Mouse (Mus musculus): ENCODE results near the gene Tgm2. TPM values are rescaled to one million over a fixed set of nuclear protein-coding genes. Genes with fewer than 3 reads are reported as not detected.

Gene Tgm2
- polyA plus RNA-seq, 1 experiment from 2014 or later = 160 TPM

DNA sequence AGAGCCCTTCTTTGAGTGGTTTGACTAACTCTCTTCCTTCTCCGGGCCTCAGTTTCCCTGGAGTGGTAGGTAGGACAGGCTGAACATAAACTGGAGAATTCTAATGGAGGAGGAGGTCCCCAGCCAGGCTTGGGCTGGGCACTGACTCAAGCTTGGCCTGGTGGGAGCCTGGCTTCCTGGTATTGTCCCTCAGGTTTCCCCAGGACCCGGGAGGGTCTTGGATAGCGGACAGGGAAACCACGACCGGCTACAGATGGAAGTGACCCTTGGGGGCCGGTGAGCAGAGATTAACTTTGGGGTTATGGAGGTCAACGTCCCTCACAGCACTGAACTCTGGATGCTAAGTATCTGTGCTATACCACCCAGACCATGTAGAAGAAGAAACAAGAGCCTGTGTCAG is 5.0 kb downstream of the Tgm2 start:
- Histone ChIP-seq H3K9me3 (ENCODE audit: control insufficient read depth, low read length) (no peaks in the 10 kb centered on the region), H3K27ac (replicated peaks in 1 of 2; ENCODE audit: control insufficient read depth in 1 of 2, insufficient read depth in 1 of 2, low read depth in 2 of 2, low read length in 2 of 2) (peak overlapping the region; percentile 81 to 99), H3K9ac (ENCODE audit: low read length) (peak overlapping the region; percentile 66), H3K4me2 (ENCODE audit: low read length) (peak overlapping the region; percentile 27), H3K4me1 (ENCODE audit: control insufficient read depth in 2 of 2, insufficient read depth in 2 of 2, low read length in 2 of 2) (peaks cover 56 to 79% of the 10 kb centered on the region in 2 experiments), H3K4me3 (ENCODE audit: control insufficient read depth in 1 of 2, insufficient read depth in 1 of 2, low read depth in 1 of 2, low read length in 2 of 2) (no peak overlapping the region), H3K36me3 (ENCODE audit: control insufficient read depth, insufficient read depth, low read length) (peaks cover 59% of the 10 kb centered on the region), H3K27me3 (ENCODE audit: control insufficient read depth, insufficient read depth, low read length) (no peaks in the 10 kb centered on the region)
- WGBS = 54% methylated on average over 7 of the region's 7 CpGs
- no peak for ATAC-seq (ENCODE audit: insufficient number of reproducible peaks, insufficient read depth, low FRiP score, low read depth)

DNA sequence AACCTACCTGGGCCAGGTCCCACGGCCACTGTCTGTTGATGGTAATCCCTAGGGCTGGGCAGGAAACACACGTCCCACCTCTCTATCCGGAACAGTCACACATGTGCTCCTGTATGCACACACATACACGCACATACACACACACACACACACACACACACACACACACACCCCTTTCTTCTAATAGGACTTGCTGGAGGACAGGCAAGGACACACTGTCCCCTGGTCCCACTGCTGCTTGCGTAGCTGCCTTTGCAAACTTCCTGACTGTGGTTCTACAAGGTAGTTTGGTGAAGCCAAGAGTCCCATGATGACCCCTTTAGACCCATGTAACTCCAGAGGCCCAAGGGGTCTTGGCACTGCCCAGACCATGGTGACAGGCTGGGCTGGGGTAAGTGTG is 5.6 kb downstream of the Tgm2 start:
- Histone ChIP-seq H3K9ac (ENCODE audit: low read length) (peak overlapping the region; percentile 66), H3K4me1 (ENCODE audit: control insufficient read depth in 2 of 2, insufficient read depth in 2 of 2, low read length in 2 of 2) (peaks cover 58 to 82% of the 10 kb centered on the region in 2 experiments), H3K9me3 (ENCODE audit: control insufficient read depth, low read length) (no peaks in the 10 kb centered on the region), H3K27me3 (ENCODE audit: control insufficient read depth, insufficient read depth, low read length) (no peaks in the 10 kb centered on the region), H3K27ac (replicated peaks in 1 of 2; ENCODE audit: control insufficient read depth in 1 of 2, insufficient read depth in 1 of 2, low read depth in 2 of 2, low read length in 2 of 2) (peak overlapping the region; percentile 81 to 99), H3K36me3 (ENCODE audit: control insufficient read depth, insufficient read depth, low read length) (peaks cover 65% of the 10 kb centered on the region), H3K4me3 (ENCODE audit: control insufficient read depth in 1 of 2, insufficient read depth in 1 of 2, low read depth in 1 of 2, low read length in 2 of 2) (no peak overlapping the region), H3K4me2 (ENCODE audit: low read length) (peak overlapping the region; percentile 27)
- ATAC-seq (ENCODE audit: insufficient number of reproducible peaks, insufficient read depth, low FRiP score, low read depth) = no peak
- 39% methylated on average over 5 of the region's 5 CpGs for WGBS

DNA sequence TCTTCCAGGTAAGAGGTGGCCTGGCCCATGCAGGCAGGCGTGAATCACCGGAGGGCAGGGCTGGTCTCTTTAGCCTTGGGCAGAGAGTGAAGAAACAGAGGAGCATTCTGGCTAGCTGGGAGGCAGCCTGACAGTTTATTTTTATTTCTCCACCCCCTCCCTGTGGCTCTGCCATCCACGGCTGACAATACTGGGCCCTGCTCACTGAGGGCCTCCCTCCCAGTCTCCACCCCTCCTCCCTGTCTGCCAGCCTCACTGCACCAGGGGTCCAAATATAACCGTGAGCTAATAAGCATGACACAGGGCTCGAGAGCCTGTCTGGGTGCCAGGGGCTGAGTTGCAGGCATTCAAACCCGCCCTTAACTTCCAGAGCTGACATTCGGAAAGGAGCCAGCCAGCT is 6.6 kb downstream of the Tgm2 start:
- Histone ChIP-seq H3K9me3 (ENCODE audit: control insufficient read depth, low read length) (no peaks in the 10 kb centered on the region), H3K4me2 (ENCODE audit: low read length) (peak overlapping the region; percentile 52), H3K36me3 (ENCODE audit: control insufficient read depth, insufficient read depth, low read length) (peaks cover 75% of the 10 kb centered on the region), H3K27ac (replicated peaks in 1 of 2; ENCODE audit: control insufficient read depth in 1 of 2, insufficient read depth in 1 of 2, low read depth in 2 of 2, low read length in 2 of 2) (peak overlapping the region; percentile 97 to 99), H3K4me1 (ENCODE audit: control insufficient read depth in 2 of 2, insufficient read depth in 2 of 2, low read length in 2 of 2) (peaks cover 55 to 74% of the 10 kb centered on the region in 2 experiments), H3K4me3 (ENCODE audit: control insufficient read depth in 1 of 2, insufficient read depth in 1 of 2, low read depth in 1 of 2, low read length in 2 of 2) (no peak overlapping the region), H3K9ac (ENCODE audit: low read length) (peak overlapping the region; percentile 74), H3K27me3 (ENCODE audit: control insufficient read depth, insufficient read depth, low read length) (no peaks in the 10 kb centered on the region)
- ATAC-seq (ENCODE audit: insufficient number of reproducible peaks, insufficient read depth, low FRiP score, low read depth) = peak; percentile 85
- WGBS = 18% methylated on average over 7 of the region's 7 CpGs

DNA sequence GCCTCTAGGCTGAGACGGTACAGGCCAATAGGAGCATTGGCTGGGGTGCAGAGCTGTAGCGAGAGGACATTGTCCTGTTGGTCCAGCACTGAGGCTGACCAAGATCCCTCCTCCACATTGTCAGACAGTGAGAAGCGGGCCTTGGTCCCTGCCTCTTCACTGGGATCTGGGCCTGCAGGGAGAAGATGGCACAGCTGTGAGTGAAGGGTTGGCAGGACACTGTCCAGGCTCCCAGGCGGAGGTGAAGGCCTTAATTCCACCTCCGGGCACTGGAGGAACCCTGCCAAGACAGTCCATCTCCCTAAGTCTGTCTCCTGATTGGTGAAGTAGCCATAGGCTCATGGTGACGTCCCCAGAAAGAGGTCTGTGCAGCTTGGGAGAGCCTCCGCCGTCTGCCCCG is 7.5 kb downstream of the Tgm2 start:
- no peaks in the 10 kb centered on the region for H3K9me3 ChIP-seq (ENCODE audit: control insufficient read depth, low read length)
- peak overlapping the region; percentile 52; the same call in 1 of the 2 replicates for H3K4me2 ChIP-seq (ENCODE audit: low read length)
- no peak overlapping the region for H3K4me3 ChIP-seq (ENCODE audit: control insufficient read depth in 1 of 2, insufficient read depth in 1 of 2, low read depth in 1 of 2, low read length in 2 of 2)
- ATAC-seq (ENCODE audit: insufficient number of reproducible peaks, insufficient read depth, low FRiP score, low read depth) = no peak
- peak overlapping the region; percentile 97 to 99 for H3K27ac ChIP-seq (replicated peaks in 1 of 2; ENCODE audit: control insufficient read depth in 1 of 2, insufficient read depth in 1 of 2, low read depth in 2 of 2, low read length in 2 of 2)
- H3K9ac ChIP-seq (ENCODE audit: low read length) = peak overlapping the region; percentile 74
- H3K27me3 ChIP-seq (ENCODE audit: control insufficient read depth, insufficient read depth, low read length) = no peaks in the 10 kb centered on the region
- peaks cover 84% of the 10 kb centered on the region for H3K36me3 ChIP-seq (ENCODE audit: control insufficient read depth, insufficient read depth, low read length)
- peaks cover 52 to 70% of the 10 kb centered on the region in 2 experiments for H3K4me1 ChIP-seq (ENCODE audit: control insufficient read depth in 2 of 2, insufficient read depth in 2 of 2, low read length in 2 of 2)
- 77% methylated on average over 9 of the region's 9 CpGs for WGBS

DNA sequence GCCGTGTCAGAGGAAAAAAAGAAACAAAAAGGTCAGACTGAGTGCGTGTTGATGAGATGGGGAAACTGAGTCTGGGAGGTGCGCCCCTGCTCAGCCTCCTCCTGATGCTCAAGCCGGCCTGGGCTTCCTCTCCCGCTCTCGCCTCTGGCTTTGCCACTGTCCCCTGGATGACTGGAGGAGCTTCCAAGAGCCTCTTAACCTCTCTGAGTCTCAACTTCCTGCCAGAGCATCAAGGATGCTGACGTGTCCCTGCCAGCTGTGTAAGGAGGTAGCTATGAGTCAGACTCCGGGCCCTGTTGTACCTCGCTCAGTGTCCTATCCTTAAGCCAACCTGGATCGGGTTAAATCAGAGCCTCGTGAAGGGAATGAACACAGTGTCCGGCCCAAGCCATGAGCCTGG is 8.5 kb downstream of the Tgm2 start:
- no peaks in the 10 kb centered on the region for H3K9me3 ChIP-seq (ENCODE audit: control insufficient read depth, low read length)
- H3K36me3 ChIP-seq (ENCODE audit: control insufficient read depth, insufficient read depth, low read length) = peaks cover 90% of the 10 kb centered on the region
- 80% methylated on average over 12 of the region's 12 CpGs for WGBS
- H3K4me3 ChIP-seq (ENCODE audit: control insufficient read depth in 1 of 2, insufficient read depth in 1 of 2, low read depth in 1 of 2, low read length in 2 of 2) = no peak overlapping the region
- no peaks in the 10 kb centered on the region for H3K27me3 ChIP-seq (ENCODE audit: control insufficient read depth, insufficient read depth, low read length)
- H3K9ac ChIP-seq (ENCODE audit: low read length) = no peak overlapping the region
- H3K27ac ChIP-seq (replicated peaks in 1 of 2; ENCODE audit: control insufficient read depth in 1 of 2, insufficient read depth in 1 of 2, low read depth in 2 of 2, low read length in 2 of 2) = no peak overlapping the region
- no peak for ATAC-seq (ENCODE audit: insufficient number of reproducible peaks, insufficient read depth, low FRiP score, low read depth)
- H3K4me2 ChIP-seq (ENCODE audit: low read length) = no peak overlapping the region
- H3K4me1 ChIP-seq (ENCODE audit: control insufficient read depth in 2 of 2, insufficient read depth in 2 of 2, low read length in 2 of 2) = peaks cover 45 to 60% of the 10 kb centered on the region in 2 experiments

DNA sequence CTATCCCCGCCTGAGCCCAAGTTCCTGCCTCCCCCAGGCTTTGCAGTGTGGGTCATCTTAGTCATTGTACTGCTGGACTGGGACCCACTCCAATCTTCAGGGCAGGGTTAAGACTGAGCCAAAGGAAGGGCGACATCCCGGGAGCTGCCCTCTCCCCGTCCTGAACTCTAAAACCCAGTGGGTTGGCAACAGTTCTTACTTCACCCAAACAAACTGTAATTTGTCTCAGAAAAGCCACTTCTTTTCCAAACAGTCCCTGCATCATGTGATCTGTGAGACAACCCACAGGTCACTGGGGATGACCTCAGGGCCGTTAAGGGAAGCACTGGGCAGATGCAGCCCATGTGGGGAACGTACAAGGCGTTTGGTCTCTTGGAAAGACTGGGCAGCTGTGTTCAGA is 10.0 kb downstream of the Tgm2 start:
- peak overlapping the region in 1 of 2 experiments; percentile 26; a peak in 1 of 4 replicates for H3K27ac ChIP-seq (replicated peaks in 1 of 2; ENCODE audit: control insufficient read depth in 1 of 2, insufficient read depth in 1 of 2, low read depth in 2 of 2, low read length in 2 of 2)

DNA sequence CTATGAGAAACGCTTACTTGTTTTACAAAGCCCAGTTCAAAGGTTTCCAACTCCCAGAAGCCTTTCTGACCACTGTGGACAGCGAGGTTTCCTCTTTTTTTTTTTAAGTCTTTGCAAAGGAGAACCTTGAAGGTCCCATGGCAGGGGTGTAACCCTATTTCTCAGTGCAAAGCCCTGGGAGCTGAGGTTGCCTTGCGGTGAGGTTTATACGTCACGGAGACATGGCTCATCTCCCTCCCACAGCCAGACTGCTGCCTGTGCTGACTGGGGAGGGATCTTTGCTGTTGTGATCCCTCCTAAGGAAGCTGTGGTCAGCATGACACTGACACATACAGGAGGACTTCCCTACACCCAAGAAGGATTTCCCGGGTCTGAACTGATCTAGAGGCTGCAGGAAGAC is 13.2 kb downstream of the Tgm2 start:
- Histone ChIP-seq H3K9me3 (ENCODE audit: control insufficient read depth, low read length) (no peaks in the 10 kb centered on the region), H3K9ac (ENCODE audit: low read length) (no peak overlapping the region), H3K36me3 (ENCODE audit: control insufficient read depth, insufficient read depth, low read length) (peaks cover 97% of the 10 kb centered on the region), H3K27ac (replicated peaks in 1 of 2; ENCODE audit: control insufficient read depth in 1 of 2, insufficient read depth in 1 of 2, low read depth in 2 of 2, low read length in 2 of 2) (no peak overlapping the region), H3K4me1 (ENCODE audit: control insufficient read depth in 2 of 2, insufficient read depth in 2 of 2, low read length in 2 of 2) (peaks cover 37 to 56% of the 10 kb centered on the region in 2 experiments), H3K4me2 (ENCODE audit: low read length) (no peak overlapping the region), H3K27me3 (ENCODE audit: control insufficient read depth, insufficient read depth, low read length) (no peaks in the 10 kb centered on the region), H3K4me3 (ENCODE audit: control insufficient read depth in 1 of 2, insufficient read depth in 1 of 2, low read depth in 1 of 2, low read length in 2 of 2) (no peak overlapping the region)
- no peak for ATAC-seq (ENCODE audit: insufficient number of reproducible peaks, insufficient read depth, low FRiP score, low read depth)
- WGBS = 65% methylated on average over 6 of the region's 6 CpGs

More for the DNA sequence above, 10.0 kb downstream of the Tgm2 start:
- H3K4me1 ChIP-seq (ENCODE audit: control insufficient read depth in 2 of 2, insufficient read depth in 2 of 2, low read length in 2 of 2) = peaks cover 33 to 56% of the 10 kb centered on the region in 2 experiments
- H3K36me3 ChIP-seq (ENCODE audit: control insufficient read depth, insufficient read depth, low read length) = peaks cover 94% of the 10 kb centered on the region
- H3K27me3 ChIP-seq (ENCODE audit: control insufficient read depth, insufficient read depth, low read length) = no peaks in the 10 kb centered on the region
- H3K4me3 ChIP-seq (ENCODE audit: control insufficient read depth in 1 of 2, insufficient read depth in 1 of 2, low read depth in 1 of 2, low read length in 2 of 2) = no peak overlapping the region
- no peaks in the 10 kb centered on the region for H3K9me3 ChIP-seq (ENCODE audit: control insufficient read depth, low read length)
- no peak overlapping the region for H3K9ac ChIP-seq (ENCODE audit: low read length)
- no peak overlapping the region for H3K4me2 ChIP-seq (ENCODE audit: low read length)
- WGBS = 58% methylated on average over 7 of the region's 7 CpGs
- no peak for ATAC-seq (ENCODE audit: insufficient number of reproducible peaks, insufficient read depth, low FRiP score, low read depth)

DNA sequence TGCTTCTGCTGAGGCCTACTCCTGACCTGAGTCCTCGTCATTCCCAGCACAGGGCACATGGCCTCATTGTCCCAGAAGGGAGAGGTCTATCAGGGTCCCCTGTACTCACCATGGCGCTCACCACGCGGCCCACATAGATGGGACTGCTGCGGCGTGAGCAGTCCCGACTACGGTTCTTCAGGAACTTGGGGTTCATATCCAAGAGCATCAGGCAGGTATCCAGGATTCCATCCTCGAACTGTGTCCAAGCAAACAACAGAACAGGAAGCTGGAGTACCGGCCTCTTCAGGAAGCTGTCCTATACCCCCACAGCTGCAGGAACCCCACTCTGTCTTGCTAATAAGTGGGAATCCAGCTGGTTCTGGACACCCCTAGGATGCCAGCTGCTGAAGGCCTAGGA is 13.9 kb downstream of the Tgm2 start:
- 87% methylated on average over 10 of the region's 10 CpGs for WGBS
- no peak for ATAC-seq (ENCODE audit: insufficient number of reproducible peaks, insufficient read depth, low FRiP score, low read depth)
- Histone ChIP-seq H3K27me3 (ENCODE audit: control insufficient read depth, insufficient read depth, low read length) (no peaks in the 10 kb centered on the region), H3K9ac (ENCODE audit: low read length) (no peak overlapping the region), H3K4me1 (ENCODE audit: control insufficient read depth in 2 of 2, insufficient read depth in 2 of 2, low read length in 2 of 2) (peaks cover 35 to 60% of the 10 kb centered on the region in 2 experiments), H3K4me2 (ENCODE audit: low read length) (no peak overlapping the region), H3K36me3 (ENCODE audit: control insufficient read depth, insufficient read depth, low read length) (peaks cover 97% of the 10 kb centered on the region), H3K27ac (replicated peaks in 1 of 2; ENCODE audit: control insufficient read depth in 1 of 2, insufficient read depth in 1 of 2, low read depth in 2 of 2, low read length in 2 of 2) (no peak overlapping the region), H3K9me3 (ENCODE audit: control insufficient read depth, low read length) (no peaks in the 10 kb centered on the region), H3K4me3 (ENCODE audit: control insufficient read depth in 1 of 2, insufficient read depth in 1 of 2, low read depth in 1 of 2, low read length in 2 of 2) (no peak overlapping the region)

Data from heart, embryonic 14.5 days (tissue).